Mouse (Mus musculus): Measurements from ENCODE around the gene Gngt2.

Gene Gngt2

GRCm38 (mm10) chr11:95837059-95837458 is at the start of gene Gngt2:
Gene Gngt2 (plus strand): TSS chr11:95837216.
- in situ Hi-C loops (cut with MboI; ENCODE audit: low sequenced_read_pairs), result no loop called here

GRCm38 (mm10) chr11:95789451-95789891 is 47.5 kb upstream of the Gngt2 start:
- in situ Hi-C loops (cut with MboI; ENCODE audit: low sequenced_read_pairs), result no loop called here

GRCm38 (mm10) chr11:95791787-95792186 is 45.2 kb upstream of the Gngt2 start:
- in situ Hi-C loops (cut with MboI; ENCODE audit: low sequenced_read_pairs), result no loop called here

GRCm38 (mm10) chr11:95792950-95793509 is 44.0 kb upstream of the Gngt2 start:
- in situ Hi-C loops (cut with MboI; ENCODE audit: low sequenced_read_pairs), result no loop called here

GRCm38 (mm10) chr11:95794201-95794600 is 42.8 kb upstream of the Gngt2 start:
- in situ Hi-C loops (cut with MboI; ENCODE audit: low sequenced_read_pairs), result no loop called here

- in situ Hi-C loops (cut with MboI; ENCODE audit: low sequenced_read_pairs), result no loop called here
Measured at GRCm38 (mm10) chr11:95795582-95795981, 41.4 kb upstream of the Gngt2 start.

- in situ Hi-C loops (cut with MboI; ENCODE audit: low sequenced_read_pairs), result no loop called here
Measured at GRCm38 (mm10) chr11:95805010-95805409, 32.0 kb upstream of the Gngt2 start.

GRCm38 (mm10) chr11:95805527-95805926 is 31.5 kb upstream of the Gngt2 start:
- in situ Hi-C loops (cut with MboI; ENCODE audit: low sequenced_read_pairs), result no loop called here

- in situ Hi-C loops (cut with MboI; ENCODE audit: low sequenced_read_pairs), result no loop called here
Measured at GRCm38 (mm10) chr11:95807884-95808283, 29.1 kb upstream of the Gngt2 start.

- in situ Hi-C loops (cut with MboI; ENCODE audit: low sequenced_read_pairs), result no loop called here
Measured at GRCm38 (mm10) chr11:95808448-95809011, 28.5 kb upstream of the Gngt2 start.

GRCm38 (mm10) chr11:95809603-95810002 is 27.4 kb upstream of the Gngt2 start:
- in situ Hi-C loops (cut with MboI; ENCODE audit: low sequenced_read_pairs), result no loop called here

GRCm38 (mm10) chr11:95810828-95811227 is 26.2 kb upstream of the Gngt2 start:
- in situ Hi-C loops (cut with MboI; ENCODE audit: low sequenced_read_pairs), result no loop called here

- in situ Hi-C loops (cut with MboI; ENCODE audit: low sequenced_read_pairs), result no loop called here
Measured at GRCm38 (mm10) chr11:95811741-95812140, 25.3 kb upstream of the Gngt2 start.

- in situ Hi-C loops (cut with MboI; ENCODE audit: low sequenced_read_pairs), result no loop called here
Measured at GRCm38 (mm10) chr11:95812224-95812623, 24.8 kb upstream of the Gngt2 start.

- in situ Hi-C loops (cut with MboI; ENCODE audit: low sequenced_read_pairs), result no loop called here
Measured at GRCm38 (mm10) chr11:95814101-95814500, 22.9 kb upstream of the Gngt2 start.

GRCm38 (mm10) chr11:95814857-95815256 is 22.2 kb upstream of the Gngt2 start:
- in situ Hi-C loops (cut with MboI; ENCODE audit: low sequenced_read_pairs), result no loop called here

- in situ Hi-C loops (cut with MboI; ENCODE audit: low sequenced_read_pairs), result no loop called here
Measured at GRCm38 (mm10) chr11:95815412-95815811, 21.6 kb upstream of the Gngt2 start.

- in situ Hi-C loops (cut with MboI; ENCODE audit: low sequenced_read_pairs), result no loop called here
Measured at GRCm38 (mm10) chr11:95819138-95819537, 17.9 kb upstream of the Gngt2 start.

GRCm38 (mm10) chr11:95821511-95821910 is 15.5 kb upstream of the Gngt2 start:
- in situ Hi-C loops (cut with MboI; ENCODE audit: low sequenced_read_pairs), result no loop called here

GRCm38 (mm10) chr11:95822437-95822836 is 14.6 kb upstream of the Gngt2 start:
- in situ Hi-C loops (cut with MboI; ENCODE audit: low sequenced_read_pairs), result no loop called here

GRCm38 (mm10) chr11:95824071-95824876 is 12.7 kb upstream of the Gngt2 start, which contains the start of gene Phospho1:
Gene Phospho1 (plus strand): TSS chr11:95824499.
- in situ Hi-C loops (cut with MboI; ENCODE audit: low sequenced_read_pairs), result no loop called here

GRCm38 (mm10) chr11:95824877-95825243 is 12.2 kb upstream of the Gngt2 start:
- in situ Hi-C loops (cut with MboI; ENCODE audit: low sequenced_read_pairs), result loop anchor here (5.0 kb wide), 1 partner anchor 37 kb away; no protein-coding TSS in a partner anchor

All from CH12F3 (cell line).